Mouse (Mus musculus): ENCODE data around the gene Tat. TPM values are rescaled to one million over a fixed set of nuclear protein-coding genes. Genes with fewer than 3 reads are reported as not detected.
A peak's percentile ranks its signal among the peaks of the same experiment; 100 is the strongest.

Tat gene
- polyA plus RNA-seq (2015; fragmentation: Nextera tagmentation; extraction: Ambion mirVana) = not detected in 2 replicates

GRCm38 (mm10) chr8:109990224-109990623 lies at the start of gene Tat:
Gene Tat (plus strand): TSS chr8:109990437.
- 85% methylated on average over 8 of the region's 8 CpGs for WGBS
- no peaks in the 10 kb centered on the region for H3K9me3 ChIP-seq (ENCODE audit: control insufficient read depth, low read length)
- H3K27ac ChIP-seq (ENCODE audit: low read depth, low read length) = no peak within 1 kb of the TSS
- ATAC-seq = no peak
- no peak within 1 kb of the TSS for H3K4me2 ChIP-seq (ENCODE audit: low read length)
- H3K9ac ChIP-seq (ENCODE audit: low read depth, low read length) = no peak within 1 kb of the TSS
- no peaks in the 10 kb centered on the region for H3K4me1 ChIP-seq (ENCODE audit: control insufficient read depth, insufficient read depth, low read depth, low read length)
- no peak within 1 kb of the TSS for H3K4me3 ChIP-seq (ENCODE audit: low read length)
- H3K27me3 ChIP-seq (replicated peaks; ENCODE audit: control insufficient read depth, insufficient read depth, low read length) = no peaks in the 10 kb centered on the region
- no peaks in the 10 kb centered on the region for H3K36me3 ChIP-seq (ENCODE audit: control insufficient read depth, insufficient read depth, low read length)

GRCm38 (mm10) chr8:109941606-109942360 lies 48.5 kb upstream of the Tat start:
- peaks cover 24% of the 10 kb centered on the region for H3K36me3 ChIP-seq (ENCODE audit: control insufficient read depth, insufficient read depth, low read length)
- no peak overlapping the region for H3K4me3 ChIP-seq (ENCODE audit: low read length)
- 75% methylated on average over 2 of the region's 2 CpGs for WGBS
- H3K27me3 ChIP-seq (replicated peaks; ENCODE audit: control insufficient read depth, insufficient read depth, low read length) = no peaks in the 10 kb centered on the region
- H3K4me1 ChIP-seq (ENCODE audit: control insufficient read depth, insufficient read depth, low read depth, low read length) = no peaks in the 10 kb centered on the region
- H3K27ac ChIP-seq (ENCODE audit: low read depth, low read length) = no peak overlapping the region
- ATAC-seq = no peak
- no peak overlapping the region for H3K9ac ChIP-seq (ENCODE audit: low read depth, low read length)
- no peaks in the 10 kb centered on the region for H3K9me3 ChIP-seq (ENCODE audit: control insufficient read depth, low read length)
- H3K4me2 ChIP-seq (ENCODE audit: low read length) = no peak overlapping the region

- Histone ChIP-seq H3K4me2 (ENCODE audit: low read length) (no peak overlapping the region), H3K9ac (ENCODE audit: low read depth, low read length) (no peak overlapping the region), H3K4me1 (ENCODE audit: control insufficient read depth, insufficient read depth, low read depth, low read length) (peaks cover 8% of the 10 kb centered on the region), H3K4me3 (ENCODE audit: low read length) (no peak overlapping the region), H3K27me3 (replicated peaks; ENCODE audit: control insufficient read depth, insufficient read depth, low read length) (no peaks in the 10 kb centered on the region), H3K36me3 (ENCODE audit: control insufficient read depth, insufficient read depth, low read length) (peaks cover 10% of the 10 kb centered on the region), H3K9me3 (ENCODE audit: control insufficient read depth, low read length) (no peaks in the 10 kb centered on the region), H3K27ac (ENCODE audit: low read depth, low read length) (no peak overlapping the region)
- no peak for ATAC-seq
- 43% methylated on average over 9 of the region's 9 CpGs for WGBS
Measured at GRCm38 (mm10) chr8:109945153-109945632, 45.0 kb upstream of the Tat start.

DNA sequence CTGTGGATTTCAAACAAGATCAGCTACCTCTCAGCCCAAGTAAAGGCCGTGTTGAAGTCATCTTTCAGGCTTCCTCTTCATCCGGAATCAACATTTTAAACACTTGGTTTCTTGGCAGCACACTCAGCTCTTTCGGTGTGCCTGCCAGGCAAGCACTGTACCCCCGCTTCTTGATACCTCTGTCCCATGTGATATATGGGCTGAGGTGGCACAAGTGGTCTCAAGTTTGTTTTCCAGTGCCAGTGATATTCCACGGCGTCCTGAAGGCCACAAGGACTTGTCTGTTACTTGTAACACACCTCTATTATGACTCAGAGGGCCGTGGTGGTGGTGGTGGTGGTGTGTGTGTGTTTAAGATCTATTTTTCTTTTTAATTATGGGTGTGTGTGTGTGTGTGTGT lies 44.5 kb upstream of the Tat start:
- H3K4me3 ChIP-seq (ENCODE audit: low read length) = no peak overlapping the region
- peaks cover 5% of the 10 kb centered on the region for H3K36me3 ChIP-seq (ENCODE audit: control insufficient read depth, insufficient read depth, low read length)
- no peaks in the 10 kb centered on the region for H3K9me3 ChIP-seq (ENCODE audit: control insufficient read depth, low read length)
- no peak for ATAC-seq
- no peak overlapping the region for H3K9ac ChIP-seq (ENCODE audit: low read depth, low read length)
- peaks cover 8% of the 10 kb centered on the region for H3K4me1 ChIP-seq (ENCODE audit: control insufficient read depth, insufficient read depth, low read depth, low read length)
- 77% methylated on average over 7 of the region's 7 CpGs for WGBS
- no peak overlapping the region for H3K27ac ChIP-seq (ENCODE audit: low read depth, low read length)
- no peaks in the 10 kb centered on the region for H3K27me3 ChIP-seq (replicated peaks; ENCODE audit: control insufficient read depth, insufficient read depth, low read length)
- no peak overlapping the region for H3K4me2 ChIP-seq (ENCODE audit: low read length)

- ATAC-seq = no peak
- no peaks in the 10 kb centered on the region for H3K27me3 ChIP-seq (replicated peaks; ENCODE audit: control insufficient read depth, insufficient read depth, low read length)
- WGBS = 89% methylated on average over 7 of the region's 7 CpGs
Measured at GRCm38 (mm10) chr8:109946272-109946671, 44.0 kb upstream of the Tat start.

GRCm38 (mm10) chr8:109947447-109948284 lies 42.6 kb upstream of the Tat start:
- Histone ChIP-seq H3K27me3 (replicated peaks; ENCODE audit: control insufficient read depth, insufficient read depth, low read length) (no peaks in the 10 kb centered on the region), H3K27ac (ENCODE audit: low read depth, low read length) (peak overlapping the region; percentile 79), H3K4me3 (ENCODE audit: low read length) (peak overlapping the region; percentile 47), H3K36me3 (ENCODE audit: control insufficient read depth, insufficient read depth, low read length) (no peaks in the 10 kb centered on the region; the same call in 1 of the 2 replicates), H3K4me2 (ENCODE audit: low read length) (peak overlapping the region; percentile 80), H3K4me1 (ENCODE audit: control insufficient read depth, insufficient read depth, low read depth, low read length) (peaks cover 8% of the 10 kb centered on the region), H3K9ac (ENCODE audit: low read depth, low read length) (peak overlapping the region; percentile 62), H3K9me3 (ENCODE audit: control insufficient read depth, low read length) (no peaks in the 10 kb centered on the region)
- 2% methylated on average over 26 of the region's 26 CpGs for WGBS
- ATAC-seq = peak; percentile 78

More at GRCm38 (mm10) chr8:109946272-109946671, 44.0 kb upstream of the Tat start:
- Histone ChIP-seq H3K4me1 (ENCODE audit: control insufficient read depth, insufficient read depth, low read depth, low read length) (peaks cover 8% of the 10 kb centered on the region), H3K4me3 (ENCODE audit: low read length) (no peak overlapping the region), H3K9me3 (ENCODE audit: control insufficient read depth, low read length) (no peaks in the 10 kb centered on the region), H3K4me2 (ENCODE audit: low read length) (no peak overlapping the region), H3K9ac (ENCODE audit: low read depth, low read length) (no peak overlapping the region), H3K27ac (ENCODE audit: low read depth, low read length) (no peak overlapping the region), H3K36me3 (ENCODE audit: control insufficient read depth, insufficient read depth, low read length) (no peaks in the 10 kb centered on the region; the same call in 1 of the 2 replicates)

- Histone ChIP-seq H3K27me3 (replicated peaks; ENCODE audit: control insufficient read depth, insufficient read depth, low read length) (no peaks in the 10 kb centered on the region), H3K4me3 (ENCODE audit: low read length) (peak overlapping the region; percentile 47), H3K36me3 (ENCODE audit: control insufficient read depth, insufficient read depth, low read length) (no peaks in the 10 kb centered on the region; the same call in 1 of the 2 replicates), H3K9ac (ENCODE audit: low read depth, low read length) (peak overlapping the region; percentile 62), H3K4me1 (ENCODE audit: control insufficient read depth, insufficient read depth, low read depth, low read length) (peaks cover 8% of the 10 kb centered on the region), H3K27ac (ENCODE audit: low read depth, low read length) (peak overlapping the region; percentile 79), H3K4me2 (ENCODE audit: low read length) (peak overlapping the region; percentile 80), H3K9me3 (ENCODE audit: control insufficient read depth, low read length) (no peaks in the 10 kb centered on the region)
- 5% methylated on average over 19 of the region's 19 CpGs for WGBS
- peak; percentile 18 for ATAC-seq
Measured at GRCm38 (mm10) chr8:109948285-109948564, 42.0 kb upstream of the Tat start.

- Histone ChIP-seq H3K4me1 (ENCODE audit: control insufficient read depth, insufficient read depth, low read depth, low read length) (peaks cover 12% of the 10 kb centered on the region), H3K4me2 (ENCODE audit: low read length) (no peak overlapping the region), H3K9ac (ENCODE audit: low read depth, low read length) (no peak overlapping the region), H3K4me3 (ENCODE audit: low read length) (no peak overlapping the region), H3K27me3 (replicated peaks; ENCODE audit: control insufficient read depth, insufficient read depth, low read length) (no peaks in the 10 kb centered on the region), H3K9me3 (ENCODE audit: control insufficient read depth, low read length) (no peaks in the 10 kb centered on the region), H3K27ac (ENCODE audit: low read depth, low read length) (no peak overlapping the region), H3K36me3 (ENCODE audit: control insufficient read depth, insufficient read depth, low read length) (no peaks in the 10 kb centered on the region)
- ATAC-seq = no peak
- WGBS = 76% methylated on average over 7 of the region's 7 CpGs
Measured at GRCm38 (mm10) chr8:109952171-109952570, 38.1 kb upstream of the Tat start.

GRCm38 (mm10) chr8:109954486-109954948 lies 35.7 kb upstream of the Tat start:
- H3K4me3 ChIP-seq (ENCODE audit: low read length) = no peak overlapping the region
- peak overlapping the region; percentile 16 for H3K9ac ChIP-seq (ENCODE audit: low read depth, low read length)
- H3K27me3 ChIP-seq (replicated peaks; ENCODE audit: control insufficient read depth, insufficient read depth, low read length) = no peaks in the 10 kb centered on the region; the same call in 1 of the 2 replicates
- peak overlapping the region; percentile 42; the same call in 1 of the 2 replicates for H3K27ac ChIP-seq (ENCODE audit: low read depth, low read length)
- no peaks in the 10 kb centered on the region for H3K36me3 ChIP-seq (ENCODE audit: control insufficient read depth, insufficient read depth, low read length)
- peak; percentile 77 for ATAC-seq
- no peaks in the 10 kb centered on the region for H3K9me3 ChIP-seq (ENCODE audit: control insufficient read depth, low read length)
- WGBS = 33% methylated on average over 13 of the region's 13 CpGs
- H3K4me2 ChIP-seq (ENCODE audit: low read length) = no peak overlapping the region
- H3K4me1 ChIP-seq (ENCODE audit: control insufficient read depth, insufficient read depth, low read depth, low read length) = peaks cover 4% of the 10 kb centered on the region

Measured in hindbrain, embryonic 16.5 days (tissue).